Mouse (Mus musculus) kidney, adult 2 months (tissue): ENCODE measurements around the gene Fgf13. TPM values are rescaled to one million over a fixed set of nuclear protein-coding genes. Genes with fewer than 3 reads are reported as not detected.

Experiments
- DNase-seq: peaks from one replicate; pipeline ENCODE4 v3.0.0; 2021
- H3K27ac ChIP-seq: fragments of 200-500 bp; 2 replicates; pipeline ENCODE4 v1.5.1; 2012; ENCODE audit warnings: low read depth, low read length, control low read depth, inconsistent platforms; ENCODE audit not compliant: insufficient read depth
- H3K27me3 ChIP-seq: fragments of 200-500 bp; replicated peaks from 2 replicates; pipeline ENCODE4 v1.6.1; 2012; ENCODE audit warnings: mild to moderate bottlenecking, moderate library complexity, low read length, inconsistent platforms; ENCODE audit not compliant: control insufficient read depth, insufficient read depth
- H3K36me3 ChIP-seq: fragments of 200-500 bp; 2 replicates; pipeline ENCODE4 v1.6.1; 2012; ENCODE audit warnings: mild to moderate bottlenecking, moderate library complexity, low read length, inconsistent platforms; ENCODE audit not compliant: control insufficient read depth, insufficient read depth
- H3K4me1 ChIP-seq: fragments of 200-500 bp; 2 replicates; pipeline ENCODE4 v1.6.1; 2011; ENCODE audit warnings: low read length; ENCODE audit not compliant: control insufficient read depth, insufficient read depth
- H3K4me3 ChIP-seq: fragments of 200-500 bp; 2 replicates; pipeline ENCODE4 v1.5.1; 2011; ENCODE audit warnings: mild to moderate bottlenecking, low read depth, low read length, control low read depth; ENCODE audit not compliant: insufficient read depth
- CTCF ChIP-seq: fragments of 200-500 bp; conservative IDR thresholded peaks from 2 replicates; pipeline ENCODE4 v1.5.1; 2011; ENCODE audit warnings: low read depth, mild to moderate bottlenecking, control low read depth, low read length, moderate library complexity, mixed read lengths; ENCODE audit not compliant: insufficient read depth, insufficient read length
- POLR2A ChIP-seq: fragments of 200-500 bp; IDR thresholded peaks from one replicate; pipeline ENCODE4 v1.6.1; 2011; ENCODE audit warnings: low read depth, low read length, control low read depth
- WGBS: fragments of 180-500 bp; shearing (Covaris S2); methylation state at CpG from one replicate; pipeline ENCODE4 v1.1.7; 2018; 5-methylcytosine and 5-hydroxymethylcytosine counted together
- polyA plus RNA-seq: library from polyadenylated mRNA; depleted of rRNA; stranded (reverse); fragments of >200 nt; gene quantifications from 2 replicates; pipeline ENCODE4 v1.2.3, GENCODE M21; 2012

The Fgf13 gene
- polyA plus RNA-seq, 1 experiment: 0.59 TPM

- H3K36me3 ChIP-seq: no peaks in the 10 kb centered on the region
- TF ChIP-seq CTCF (no peak), POLR2A (no peak)
- no peaks in the 10 kb centered on the region for H3K27me3 ChIP-seq
- no peaks in the 10 kb centered on the region for H3K4me1 ChIP-seq
- no peak overlapping the region for H3K4me3 ChIP-seq
- no peak overlapping the region for H3K27ac ChIP-seq
- 83% methylated on average over 3 of the region's 3 CpGs for WGBS
- DNase-seq: no peak
These were observed 324.7 kb downstream of the Fgf13 start for GRCm38 (mm10) chrX:59243176-59243575.

- TF ChIP-seq POLR2A (no peak), CTCF (no peak)
- H3K27me3 ChIP-seq: no peaks in the 10 kb centered on the region
- no peak overlapping the region for H3K27ac ChIP-seq
- H3K4me1 ChIP-seq: no peaks in the 10 kb centered on the region
- DNase-seq: no peak
- H3K4me3 ChIP-seq: no peak overlapping the region
- no peaks in the 10 kb centered on the region for H3K36me3 ChIP-seq
These were observed 326.5 kb downstream of the Fgf13 start for GRCm38 (mm10) chrX:59241460-59241747.

- Histone ChIP-seq H3K27me3 (no peaks in the 10 kb centered on the region), H3K27ac (no peak overlapping the region), H3K4me1 (no peaks in the 10 kb centered on the region), H3K36me3 (no peaks in the 10 kb centered on the region), H3K4me3 (no peak overlapping the region)
- TF ChIP-seq POLR2A (no peak), CTCF (no peak)
- no peak for DNase-seq
- 39% methylated on average over 2 of the region's 2 CpGs for WGBS
These were observed 327.0 kb downstream of the Fgf13 start for GRCm38 (mm10) chrX:59240683-59241459.

- DNase-seq: no peak
- no peaks in the 10 kb centered on the region for H3K36me3 ChIP-seq
- H3K27ac ChIP-seq: no peak overlapping the region
- no peaks in the 10 kb centered on the region for H3K27me3 ChIP-seq
- 54% methylated on average over 3 of the region's 3 CpGs for whole genome bisulfite sequencing
- no peak overlapping the region for H3K4me3 ChIP-seq
- H3K4me1 ChIP-seq: no peaks in the 10 kb centered on the region
- TF ChIP-seq CTCF (no peak), POLR2A (no peak)
These were observed 347.2 kb downstream of the Fgf13 start for GRCm38 (mm10) chrX:59220675-59221074.

GRCm38 (mm10) chrX:59201146-59201545 lies 366.7 kb downstream of the Fgf13 start:
- Histone ChIP-seq H3K36me3 (no peaks in the 10 kb centered on the region), H3K27ac (no peak overlapping the region)
- TF ChIP-seq CTCF: no peak
- no peak for TF ChIP-seq POLR2A

GRCm38 (mm10) chrX:59194149-59194548 lies 373.7 kb downstream of the Fgf13 start:
- H3K27me3 ChIP-seq: no peaks in the 10 kb centered on the region
- no peaks in the 10 kb centered on the region for H3K36me3 ChIP-seq
- no peak for DNase-seq
- TF ChIP-seq CTCF (no peak), POLR2A (no peak)
- H3K4me1 ChIP-seq: no peaks in the 10 kb centered on the region
- H3K27ac ChIP-seq: no peak overlapping the region
- WGBS: 74% methylated on average over 4 of the region's 4 CpGs
- no peak overlapping the region for H3K4me3 ChIP-seq

More at GRCm38 (mm10) chrX:59201146-59201545, 366.7 kb downstream of the Fgf13 start:
- Histone ChIP-seq H3K4me1 (no peaks in the 10 kb centered on the region), H3K27me3 (no peaks in the 10 kb centered on the region), H3K4me3 (no peak overlapping the region)
- DNase-seq: no peak

GRCm38 (mm10) chrX:59186922-59187321 lies 380.9 kb downstream of the Fgf13 start:
- no peak for DNase-seq
- TF ChIP-seq POLR2A (no peak), CTCF (no peak)
- Histone ChIP-seq H3K36me3 (no peaks in the 10 kb centered on the region), H3K4me1 (no peaks in the 10 kb centered on the region), H3K4me3 (no peak overlapping the region), H3K27me3 (no peaks in the 10 kb centered on the region), H3K27ac (no peak overlapping the region)
- 88% methylated on average over 4 of the region's 4 CpGs for WGBS

- DNase-seq: no peak
- H3K36me3 ChIP-seq: no peaks in the 10 kb centered on the region
- WGBS: 60% methylated on average over 4 of the region's 4 CpGs
- H3K4me1 ChIP-seq: no peaks in the 10 kb centered on the region
- no peaks in the 10 kb centered on the region for H3K27me3 ChIP-seq
- H3K27ac ChIP-seq: no peak overlapping the region
- no peak for TF ChIP-seq POLR2A
- TF ChIP-seq CTCF: no peak
- H3K4me3 ChIP-seq: no peak overlapping the region
These were observed 385.5 kb downstream of the Fgf13 start for GRCm38 (mm10) chrX:59182323-59182722.
